Mouse (Mus musculus): ENCODE measurements at regions not wholly inside any gene's neighbourhood (a gene's known extent, or its start where the extent isn't known, plus 50 kb on each side); places are given as distances from the start of the nearest gene placed in this dataset.

GRCm38 (mm10) chr1:169397371-169397770 is 133.9 kb downstream of the Nuf2 start:
- TF ChIP-seq POLR2A (IDR thresholded peaks at IDR 0.05; ENCODE audit: low read depth, low read length) (no peak), CTCF (conservative IDR thresholded peaks at IDR 0.05; ENCODE audit: insufficient read depth, insufficient read length, low read depth, low read length) (no peak)

All from kidney, adult 2 months (tissue).